Mouse (Mus musculus) frontal cortex, postnatal 36 days (tissue): ENCODE data around the gene Hmcn2.

Experiments
- DNase-seq, 2 experiments: peaks; one replicate each; pipeline ENCODE4 v3.0.0; 2022; ENCODE audit warnings: low spot score in 2 of 2

The Hmcn2 gene

GRCm38 (mm10) chr2:31304801-31305665 lies 9.2 kb upstream of the Hmcn2 start:
- no peak for DNase-seq

- DNase-seq: no peak
Observed at GRCm38 (mm10) chr2:31305684-31306083, 8.5 kb upstream of the Hmcn2 start.

- no peak for DNase-seq
Observed at GRCm38 (mm10) chr2:31308257-31308656, 6.0 kb upstream of the Hmcn2 start.

- DNase-seq: no peak
Observed at GRCm38 (mm10) chr2:31309549-31309948, 4.7 kb upstream of the Hmcn2 start.

GRCm38 (mm10) chr2:31318162-31318561 lies 3.9 kb downstream of the Hmcn2 start:
- DNase-seq: no peak

- DNase-seq: no peak
Observed at GRCm38 (mm10) chr2:31319200-31319599, 5.0 kb downstream of the Hmcn2 start.

- no peak for DNase-seq
Observed at GRCm38 (mm10) chr2:31327186-31327585, 13.0 kb downstream of the Hmcn2 start.

- no peak for DNase-seq
Observed at GRCm38 (mm10) chr2:31337706-31338330, 23.6 kb downstream of the Hmcn2 start.

GRCm38 (mm10) chr2:31339826-31340225 lies 25.6 kb downstream of the Hmcn2 start:
- DNase-seq: no peak

GRCm38 (mm10) chr2:31341726-31342535 lies 27.7 kb downstream of the Hmcn2 start:
- no peak for DNase-seq

GRCm38 (mm10) chr2:31346096-31346495 lies 31.9 kb downstream of the Hmcn2 start:
- DNase-seq: no peak

GRCm38 (mm10) chr2:31348373-31348772 lies 34.2 kb downstream of the Hmcn2 start:
- DNase-seq: peak; percentile 7 to 15

GRCm38 (mm10) chr2:31348850-31349249 lies 34.6 kb downstream of the Hmcn2 start:
- no peak for DNase-seq

- DNase-seq: no peak
Observed at GRCm38 (mm10) chr2:31356771-31357170, 42.6 kb downstream of the Hmcn2 start.

GRCm38 (mm10) chr2:31359316-31359715 lies 45.1 kb downstream of the Hmcn2 start:
- DNase-seq: no peak

- no peak for DNase-seq
Observed at GRCm38 (mm10) chr2:31367186-31367585, 53.0 kb downstream of the Hmcn2 start.

GRCm38 (mm10) chr2:31371396-31371795 lies 57.2 kb downstream of the Hmcn2 start:
- no peak for DNase-seq

- DNase-seq: no peak
Observed at GRCm38 (mm10) chr2:31372186-31372585, 58.0 kb downstream of the Hmcn2 start.

GRCm38 (mm10) chr2:31374415-31374814 lies 60.2 kb downstream of the Hmcn2 start:
- DNase-seq: peak in 1 of 2 experiments; percentile 11

GRCm38 (mm10) chr2:31376057-31376456 lies 61.8 kb downstream of the Hmcn2 start:
- no peak for DNase-seq

GRCm38 (mm10) chr2:31377481-31377880 lies 63.3 kb downstream of the Hmcn2 start:
- no peak for DNase-seq

GRCm38 (mm10) chr2:31381292-31381846 lies 67.2 kb downstream of the Hmcn2 start:
- DNase-seq: peak; percentile 39 to 48
